Mouse (Mus musculus) left cerebral cortex, adult 8-10 months (tissue): ENCODE results near the gene Mc3r. TPM values are rescaled to one million over a fixed set of nuclear protein-coding genes. Genes with fewer than 3 reads are reported as not detected.

Experiments
- DNase-seq, 2 experiments: peaks; one replicate each; pipeline ENCODE4 v3.0.0; 2022; ENCODE audit warnings: low spot score in 2 of 2
- total RNA-seq, 4 experiments: library from RNA; stranded (reverse); gene quantifications; 2 replicates each; pipeline ENCODE4 v1.2.4; 2022

Gene Mc3r
- total RNA-seq, 4 experiments from 2014 or later = 0.41 to 0.93 (median 0.53) TPM

DNA sequence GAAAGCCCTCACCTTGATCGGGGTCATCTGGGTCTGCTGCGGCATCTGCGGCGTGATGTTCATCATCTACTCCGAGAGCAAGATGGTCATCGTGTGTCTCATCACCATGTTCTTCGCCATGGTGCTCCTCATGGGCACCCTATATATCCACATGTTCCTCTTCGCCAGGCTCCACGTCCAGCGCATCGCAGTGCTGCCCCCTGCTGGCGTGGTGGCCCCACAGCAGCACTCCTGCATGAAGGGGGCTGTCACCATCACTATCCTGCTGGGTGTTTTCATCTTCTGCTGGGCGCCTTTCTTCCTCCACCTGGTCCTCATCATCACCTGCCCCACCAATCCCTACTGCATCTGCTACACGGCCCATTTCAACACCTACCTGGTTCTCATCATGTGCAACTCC lies 1.0 kb downstream of the Mc3r start:
- DNase-seq = no peak

DNA sequence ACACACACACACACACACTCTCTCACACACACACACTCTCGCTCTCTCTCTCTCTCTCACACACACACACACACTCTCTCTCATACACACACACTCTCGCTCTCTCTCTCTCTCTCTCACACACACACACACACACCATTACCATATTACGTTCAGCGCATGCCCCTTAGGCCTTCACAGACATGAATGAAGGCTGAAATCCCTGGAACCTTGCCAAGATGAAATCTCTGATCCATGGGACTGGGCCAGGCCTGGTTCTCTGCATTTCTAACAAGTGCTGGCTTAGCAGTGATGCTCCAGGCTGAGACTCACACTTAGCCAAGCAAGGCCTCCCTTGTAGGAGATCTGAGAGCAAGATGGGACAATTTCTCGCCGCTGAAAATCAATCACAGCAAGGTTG lies 8.1 kb downstream of the Mc3r start:
- no peak for DNase-seq

DNA sequence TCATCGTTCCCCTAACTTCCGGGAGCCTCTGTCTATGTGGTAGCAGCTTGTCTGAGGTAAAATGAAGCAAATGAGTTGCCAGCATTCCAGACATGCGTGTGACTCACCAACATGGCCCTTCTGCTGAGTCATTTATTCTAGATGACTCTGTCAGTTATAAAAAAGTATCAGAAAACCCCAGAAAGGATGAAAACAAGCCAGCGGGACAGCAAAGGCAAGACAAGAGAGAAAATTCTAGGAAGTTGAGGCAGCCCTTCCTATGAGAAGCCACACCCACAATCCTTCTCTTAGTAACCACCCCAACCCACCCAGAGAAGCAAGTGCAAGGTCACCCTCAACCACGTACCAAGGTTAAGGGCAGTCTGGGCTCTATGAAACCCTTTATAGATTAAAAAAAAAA lies 8.7 kb downstream of the Mc3r start:
- peak in 1 of 2 experiments; percentile 18 for DNase-seq

DNA sequence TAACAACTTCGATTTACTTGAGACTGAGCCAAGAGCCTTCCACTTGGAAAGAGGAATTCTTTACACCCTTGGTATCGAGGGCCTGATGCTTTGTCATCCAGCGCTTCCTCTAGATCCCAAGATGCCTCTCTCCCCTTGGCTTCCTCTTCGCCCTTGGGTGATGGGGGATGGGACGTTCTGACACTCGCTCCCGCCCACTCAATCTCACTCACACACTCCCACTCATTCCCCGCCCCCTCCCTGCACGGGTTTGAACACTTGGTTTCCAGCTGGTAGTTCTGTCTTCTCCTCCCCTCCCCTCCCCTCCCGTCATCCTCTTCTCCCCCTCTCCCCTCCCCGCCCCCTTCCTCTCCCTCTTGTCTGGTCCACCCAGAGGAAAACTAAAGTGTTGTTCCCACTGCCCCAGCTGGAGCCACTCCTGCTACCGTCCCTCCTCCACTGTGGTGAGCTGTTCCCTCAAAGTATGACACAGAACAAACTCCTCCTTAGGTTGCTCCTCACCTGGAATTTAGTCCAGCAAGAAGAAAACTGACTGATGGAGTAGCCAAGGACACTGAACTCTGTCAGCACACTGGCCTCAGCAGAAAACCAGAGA lies 9.3 kb downstream of the Mc3r start:
- no peak for DNase-seq

DNA sequence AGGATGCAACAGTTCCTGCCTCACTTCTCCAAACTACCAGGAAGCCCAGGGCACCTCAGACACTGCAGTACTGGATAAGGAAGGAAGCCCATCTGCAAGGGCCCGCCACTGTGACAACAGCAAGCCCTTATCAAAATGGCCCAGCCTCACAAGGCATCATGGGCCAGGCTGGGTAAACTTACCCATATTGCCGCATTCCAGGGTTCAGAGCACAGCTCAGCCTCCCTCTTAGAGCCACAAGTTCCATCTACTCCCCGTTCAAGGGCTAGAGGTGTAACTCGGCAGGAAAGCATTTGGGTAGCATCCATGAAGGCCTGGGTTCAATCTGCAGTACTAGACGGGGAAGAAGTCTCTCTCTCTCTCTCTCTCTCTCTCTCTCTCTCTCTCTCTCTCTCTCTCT lies 11.8 kb downstream of the Mc3r start:
- DNase-seq = no peak

DNA sequence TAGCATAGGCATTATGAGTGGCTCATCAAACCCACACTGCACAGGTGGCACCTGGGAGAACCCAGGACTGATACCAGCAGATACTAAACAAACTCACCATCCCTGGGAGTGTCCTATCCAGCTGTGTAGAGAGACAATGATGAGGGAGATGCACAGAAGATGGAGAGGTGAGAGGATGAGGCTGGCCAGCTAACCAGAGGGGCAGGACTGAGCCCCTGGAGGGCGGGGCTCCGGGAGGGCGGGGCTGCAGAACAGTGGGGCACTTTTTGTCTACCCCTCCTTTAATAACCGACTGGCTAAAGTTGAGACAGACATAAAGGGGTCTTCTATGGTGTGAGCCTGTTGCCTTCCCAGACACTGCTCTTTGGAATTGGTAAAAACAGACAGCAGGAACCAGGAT lies 13.1 kb downstream of the Mc3r start:
- DNase-seq = no peak

DNA sequence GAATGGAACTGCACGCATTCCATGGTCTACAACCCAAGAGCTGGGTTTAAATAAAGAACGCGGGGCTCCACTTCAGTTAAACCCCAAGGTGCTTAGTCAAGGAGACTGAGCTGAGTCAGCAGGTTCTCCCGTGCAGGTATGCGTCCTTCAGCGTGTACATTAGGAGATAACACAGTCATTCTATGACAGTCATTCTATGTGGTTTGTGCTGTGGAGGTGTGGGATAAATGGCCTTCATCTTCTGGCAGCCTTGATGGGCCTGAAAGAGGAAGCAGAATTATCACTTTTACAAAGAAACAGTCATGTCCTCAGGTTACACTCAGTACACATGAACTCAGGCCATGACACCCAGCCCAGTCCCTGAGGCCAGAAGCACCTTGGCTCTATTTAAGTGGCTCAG lies 14.9 kb downstream of the Mc3r start:
- DNase-seq = no peak

DNA sequence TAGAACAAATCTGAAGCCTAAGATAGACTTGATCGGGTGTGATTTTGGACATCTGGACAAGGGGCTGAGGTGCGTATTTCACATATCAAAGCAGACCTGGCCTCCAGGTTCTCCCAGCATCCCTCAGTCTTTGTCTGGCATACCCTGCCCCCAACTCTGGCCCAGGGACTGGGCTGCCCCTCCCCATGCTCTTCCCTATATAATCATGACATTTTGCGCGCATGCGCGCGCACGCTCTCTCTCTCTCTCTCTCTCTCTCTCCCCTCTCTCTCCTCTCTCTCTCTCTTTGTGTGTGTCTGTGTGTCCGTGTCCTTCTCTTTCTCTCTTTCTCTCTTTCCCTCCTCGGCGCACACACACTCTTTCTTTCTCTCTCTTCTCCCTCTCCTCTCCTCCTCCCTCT lies 21.6 kb downstream of the Mc3r start:
- no peak for DNase-seq

DNA sequence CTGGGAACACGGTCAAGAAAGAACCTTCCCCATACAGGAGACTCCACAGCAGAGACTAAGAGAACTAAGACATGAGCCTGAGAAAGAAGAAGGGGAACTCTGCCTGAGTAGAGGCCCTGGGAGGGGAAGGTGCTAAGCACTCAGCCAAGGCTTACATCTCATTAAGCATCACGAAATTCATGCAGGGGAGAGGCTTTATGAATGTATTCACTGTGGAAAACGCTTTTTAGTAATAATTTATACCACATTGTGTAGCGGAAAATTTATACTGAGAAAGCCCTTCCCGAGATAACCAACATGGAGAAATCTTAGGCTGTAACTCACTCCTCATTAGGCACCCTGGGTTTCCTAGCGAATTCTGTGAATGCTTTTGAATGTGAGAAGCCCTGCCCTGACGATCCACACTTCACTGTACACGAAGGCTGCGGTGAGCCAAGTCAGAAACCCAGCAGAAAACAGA lies 22.2 kb downstream of the Mc3r start:
- no peak for DNase-seq

DNA sequence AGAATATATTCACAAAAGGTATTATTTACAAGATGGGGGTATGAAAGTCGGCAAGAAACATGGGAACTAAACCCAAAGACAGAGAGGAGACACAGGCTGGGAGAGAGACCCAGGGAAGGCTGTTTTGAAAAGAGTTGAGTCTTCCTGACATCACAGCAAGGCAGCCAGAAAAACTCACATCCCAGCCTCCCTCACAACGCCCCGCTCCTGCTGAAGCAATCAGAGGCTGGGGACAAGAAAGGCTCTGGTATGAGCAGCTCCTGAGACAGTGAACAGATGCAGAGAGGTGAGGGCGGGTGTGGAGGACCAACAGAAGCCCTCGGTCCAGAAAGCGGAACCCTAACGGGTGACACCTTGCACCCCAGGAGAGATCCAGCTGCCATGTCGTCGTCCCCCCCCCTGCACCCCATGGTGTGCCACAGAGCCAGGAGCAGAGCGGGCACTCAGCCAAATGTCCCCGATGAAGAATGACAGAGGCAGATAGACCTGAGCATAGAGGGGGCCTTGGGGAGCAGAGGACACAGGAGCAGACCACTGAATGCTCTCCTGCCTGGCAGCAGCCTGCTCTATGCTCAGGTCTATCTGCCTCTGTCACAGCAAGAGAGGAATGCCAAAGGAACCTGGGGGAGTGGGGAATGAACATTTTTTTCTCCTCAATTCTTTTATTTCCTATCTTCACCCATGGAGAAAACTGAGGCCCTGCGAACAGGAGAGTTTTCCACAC lies 22.8 kb downstream of the Mc3r start:
- no peak for DNase-seq

DNA sequence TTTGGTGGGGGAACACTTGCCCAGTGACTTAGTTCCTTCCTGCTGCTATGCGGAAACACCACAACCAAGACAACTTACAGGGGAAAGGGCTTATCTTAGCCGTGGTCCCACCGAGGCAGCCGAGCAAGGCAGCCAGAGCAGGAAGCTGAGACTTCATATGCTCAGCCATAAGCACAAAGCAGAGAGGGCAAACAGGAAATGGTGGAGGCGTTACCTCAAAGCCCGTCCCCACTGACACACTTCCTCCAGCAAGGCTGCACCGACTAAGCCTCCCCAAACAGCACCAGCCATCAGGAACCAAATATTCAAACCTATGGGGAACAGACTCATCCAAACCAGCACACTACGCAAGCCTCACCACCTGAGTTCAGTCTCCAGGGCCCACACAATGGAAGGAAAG lies 26.4 kb downstream of the Mc3r start:
- DNase-seq = no peak

DNA sequence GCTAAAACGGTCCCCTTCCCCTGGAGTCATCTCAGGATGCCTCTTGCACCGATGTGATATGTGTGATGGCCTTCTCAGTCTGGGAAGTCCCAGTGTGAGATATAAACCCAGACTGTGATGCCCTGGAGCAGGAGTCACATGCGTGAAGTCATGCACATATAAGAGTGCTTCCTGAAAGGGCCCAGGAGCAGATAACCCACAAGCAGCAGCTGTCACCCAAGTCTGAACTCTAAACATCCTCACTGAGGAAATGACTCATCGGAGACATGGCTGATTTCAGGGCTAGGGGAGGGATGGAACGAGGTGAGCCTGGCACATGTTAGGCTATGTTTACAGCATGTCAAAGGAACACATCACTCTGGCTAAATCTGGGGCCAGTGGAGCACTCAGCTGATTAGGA lies 27.9 kb downstream of the Mc3r start:
- DNase-seq = no peak

DNA sequence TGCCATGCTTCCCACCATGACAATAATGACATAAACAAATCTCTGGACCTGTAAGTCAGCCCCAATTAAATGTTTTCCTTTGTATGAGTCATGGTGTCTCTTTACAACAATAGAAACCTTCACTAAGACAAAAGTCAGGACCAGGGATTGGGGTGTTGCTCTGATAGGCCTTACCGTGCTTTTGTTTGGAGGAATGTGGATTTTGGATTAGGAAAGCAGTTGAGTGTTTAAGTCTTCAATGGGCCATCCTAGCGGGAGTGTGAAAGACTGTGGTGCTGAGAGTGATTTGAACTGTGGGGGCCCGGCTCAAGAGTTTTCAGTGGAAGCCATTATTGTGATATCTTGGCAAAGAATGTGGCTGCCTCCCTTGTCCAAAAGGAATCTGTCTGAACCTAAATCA lies 30.7 kb downstream of the Mc3r start:
- DNase-seq = no peak

DNA sequence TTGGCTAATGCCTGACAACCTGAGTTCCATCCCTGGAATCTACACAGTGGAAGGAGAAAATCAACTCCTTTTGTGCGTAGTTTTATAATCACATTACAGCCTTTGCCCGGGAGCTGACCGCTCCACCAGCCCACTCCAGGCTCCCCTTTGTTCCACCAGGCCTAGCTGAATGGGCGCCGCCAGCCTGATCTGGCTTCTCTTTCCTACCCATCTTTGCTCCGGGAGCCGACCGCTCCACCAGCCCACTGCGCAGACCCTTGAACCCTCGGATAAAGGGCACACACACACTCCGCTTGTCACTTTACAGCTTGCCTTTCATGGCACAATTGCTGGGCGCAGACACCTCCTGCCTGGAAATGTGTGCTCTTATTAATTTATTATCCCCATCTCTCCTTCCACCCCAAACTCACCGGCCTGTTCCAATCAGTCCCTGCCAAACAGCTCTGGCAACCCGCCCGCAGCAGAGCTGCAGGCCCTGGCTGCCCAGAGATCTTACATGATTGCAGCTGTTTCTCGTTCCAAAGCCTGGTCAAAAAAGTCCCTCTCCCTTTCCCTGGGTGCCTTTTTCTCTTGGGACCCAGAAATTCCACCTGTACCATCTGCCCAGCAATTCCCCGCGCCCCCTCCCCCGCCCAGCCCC lies 33.9 kb downstream of the Mc3r start:
- no peak for DNase-seq

DNA sequence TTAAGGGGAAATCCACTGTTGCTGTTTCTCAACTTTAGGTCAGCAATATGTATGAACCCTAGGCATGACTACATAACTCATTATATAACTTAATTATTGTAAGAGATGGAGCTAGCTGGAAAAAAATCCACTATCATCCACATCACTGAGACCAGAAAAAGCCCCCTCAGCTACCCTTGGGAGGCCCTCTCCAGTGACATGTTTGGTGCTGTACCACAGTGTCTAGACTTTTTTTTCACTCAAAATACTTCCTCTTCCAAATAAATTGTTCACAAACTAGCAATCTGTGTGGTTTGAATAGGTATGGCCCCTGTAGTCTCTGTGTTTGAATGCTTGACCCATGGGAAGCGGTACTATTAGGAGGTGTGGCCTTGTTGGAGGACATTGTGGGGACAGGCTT lies 39.4 kb downstream of the Mc3r start:
- DNase-seq = no peak

DNA sequence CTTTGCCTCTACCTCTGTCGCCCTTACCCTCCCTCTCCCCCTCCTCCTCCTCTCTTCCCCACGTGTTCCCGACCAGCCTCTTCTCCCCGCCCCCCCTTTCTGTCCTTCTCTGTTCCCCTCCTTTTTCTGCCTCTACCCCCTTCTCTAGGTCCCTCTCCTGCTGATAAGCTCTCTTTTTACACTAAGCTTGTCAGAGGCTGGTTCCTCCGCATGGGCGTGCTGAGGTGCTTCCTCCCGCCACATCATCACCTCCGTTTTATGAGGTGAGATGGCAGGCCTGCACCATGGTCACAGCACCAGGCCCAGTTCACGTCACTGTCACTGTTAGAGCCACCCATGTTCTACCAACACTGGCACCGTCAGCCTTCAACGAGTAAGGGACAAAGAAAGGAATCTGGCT lies 40.7 kb downstream of the Mc3r start:
- no peak for DNase-seq

DNA sequence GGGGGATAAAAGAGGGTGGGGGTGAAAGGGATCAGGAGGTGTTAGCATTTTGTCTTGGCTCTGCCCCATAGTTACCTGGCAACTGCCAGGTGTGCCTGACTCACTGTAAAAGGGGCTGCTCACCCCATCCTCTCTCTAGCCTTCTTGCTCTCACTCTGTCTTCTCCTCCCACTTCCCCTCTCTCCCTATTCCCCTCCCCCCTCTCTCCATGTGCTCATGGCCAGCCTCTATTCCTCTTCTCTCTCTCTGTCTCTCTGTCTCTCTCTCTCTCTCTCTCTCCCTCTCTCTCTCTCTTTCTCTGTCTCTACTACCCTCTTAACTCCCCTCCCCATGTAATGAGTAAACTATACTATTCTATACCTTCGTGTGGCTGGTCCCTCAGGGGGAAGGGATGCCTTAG lies 41.3 kb downstream of the Mc3r start:
- DNase-seq = no peak

DNA sequence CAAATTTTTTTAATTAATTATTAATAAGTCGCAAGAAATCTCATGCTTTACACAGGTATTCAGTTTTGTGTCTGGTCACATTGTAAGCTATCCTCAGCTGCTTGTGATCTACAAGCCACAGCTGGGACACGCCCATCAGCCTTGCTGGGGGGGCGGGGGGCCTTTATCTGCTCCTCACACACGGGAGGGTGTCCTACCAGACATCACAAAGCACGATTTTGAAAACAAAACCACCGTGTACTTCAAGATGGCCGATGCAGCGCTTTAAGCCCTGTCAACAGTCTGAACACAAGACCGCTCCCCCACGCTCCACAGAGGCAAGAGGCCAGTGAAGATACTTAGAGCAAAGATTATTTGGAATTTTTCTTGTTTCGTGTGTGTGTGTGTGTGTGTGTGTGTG lies 42.2 kb downstream of the Mc3r start:
- no peak for DNase-seq

DNA sequence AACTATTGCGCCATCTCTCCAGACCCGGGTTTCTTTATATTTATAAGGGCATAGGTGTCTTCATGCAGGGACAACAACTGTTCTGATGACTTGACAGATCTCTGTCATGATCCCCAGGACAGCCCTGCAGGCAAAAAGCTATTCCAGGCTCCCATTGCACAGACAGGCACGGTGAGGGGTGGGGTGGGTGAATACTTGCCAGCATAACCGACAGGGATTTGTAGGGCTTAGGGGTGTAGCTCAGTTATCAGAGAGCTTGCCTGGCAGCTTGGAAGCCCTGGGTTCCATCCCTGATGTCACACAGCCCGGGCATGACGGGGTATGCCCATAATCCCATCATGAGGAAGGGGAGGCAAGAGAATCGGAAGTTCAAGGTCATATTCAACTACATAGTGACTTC lies 42.7 kb downstream of the Mc3r start:
- no peak for DNase-seq

DNA sequence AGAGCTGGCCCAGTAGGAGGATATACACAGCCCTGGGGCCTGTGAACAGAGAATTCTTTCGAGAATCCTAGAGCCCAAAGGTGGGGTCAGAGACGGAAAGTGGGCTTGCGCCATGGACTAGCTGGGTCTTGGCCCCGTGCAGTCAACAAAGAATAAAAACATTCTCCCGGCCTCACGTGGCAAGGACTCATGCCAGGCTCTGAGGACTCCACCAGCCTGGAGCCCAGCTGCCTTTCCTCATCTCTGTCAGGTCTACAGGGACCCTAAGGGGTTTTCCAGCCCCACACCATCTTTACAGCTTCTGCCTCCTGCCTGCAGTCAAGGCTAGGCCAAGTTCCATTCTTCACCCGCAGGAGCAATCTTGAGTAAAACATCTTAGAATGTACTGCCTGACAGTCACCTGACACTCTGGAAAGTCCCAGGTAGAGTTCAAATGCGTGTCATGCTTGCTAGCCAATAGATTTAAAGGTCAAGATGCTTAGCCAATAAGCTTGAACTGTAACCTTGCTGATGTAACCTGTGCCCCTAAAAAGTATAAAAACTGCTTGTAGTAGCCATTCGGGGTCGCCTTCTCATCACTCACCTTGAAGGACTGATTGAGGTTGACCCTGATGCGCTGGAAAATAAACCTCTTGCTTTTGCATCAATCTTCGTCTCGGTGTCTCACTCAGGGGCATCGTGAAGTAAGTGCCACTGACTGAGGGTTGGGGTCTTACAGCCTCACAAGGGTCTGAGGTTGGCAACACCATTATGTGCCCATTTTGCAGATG lies 43.6 kb downstream of the Mc3r start:
- no peak for DNase-seq

DNA sequence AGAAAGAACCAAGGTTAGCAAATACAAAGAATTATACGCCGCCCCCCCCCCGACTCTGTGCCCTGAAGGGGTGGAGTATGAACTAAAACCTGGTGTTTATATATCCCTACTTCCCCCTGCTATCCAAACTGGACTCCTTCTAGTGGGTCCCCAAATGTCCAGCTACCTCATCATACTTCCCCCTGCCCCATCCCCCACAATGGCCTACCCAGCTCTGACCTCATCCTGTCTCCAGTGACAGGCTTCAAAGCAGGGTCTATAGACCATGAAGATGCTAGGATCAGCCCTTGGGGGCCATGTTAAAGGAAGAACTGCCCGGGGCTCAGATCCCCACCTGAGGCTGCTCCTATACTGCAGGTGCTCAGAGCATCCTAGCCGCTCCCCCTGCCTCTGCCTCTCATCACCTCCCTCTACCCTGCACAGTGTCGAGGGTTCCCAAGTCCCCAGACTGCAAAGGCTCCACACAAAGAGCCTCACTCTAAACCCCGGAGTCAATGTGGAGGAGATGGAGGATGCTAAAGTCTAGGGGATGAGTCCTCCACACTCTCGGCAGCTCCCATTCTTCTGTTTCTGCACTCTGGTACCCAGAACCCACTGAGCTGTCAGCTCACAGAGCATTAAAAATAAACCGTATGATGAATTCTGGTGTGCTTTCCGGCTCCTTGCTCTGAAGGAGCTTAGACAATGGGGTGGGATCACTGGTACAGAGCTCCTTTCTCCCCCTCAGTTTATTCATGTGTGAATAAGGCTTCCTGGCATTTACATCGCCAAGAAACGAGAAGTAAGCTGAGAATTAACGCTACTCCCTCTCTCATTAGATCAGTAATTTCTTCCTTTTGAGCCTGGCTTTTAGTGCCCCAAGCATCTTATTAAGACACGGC lies 44.5 kb downstream of the Mc3r start:
- DNase-seq = no peak
